Mouse (Mus musculus) E14TG2a.4 (cell line): ENCODE data around the gene Soga1.

Experiments used
- CTCF ChIP-seq: conservative IDR thresholded peaks from 2 replicates; pipeline ENCODE4 v1.5.1; 2014; ENCODE audit warnings: low read length
- POU5F1 ChIP-seq: IDR thresholded peaks from 2 replicates; pipeline ENCODE4 v1.6.1; 2014; ENCODE audit warnings: low read length, borderline replicate concordance

GRCm38 (mm10) chr2:157048395-157049181 is 30.5 kb downstream of the Soga1 start:
- TF ChIP-seq CTCF (no peak), POU5F1 (no peak)
